Mouse (Mus musculus): ENCODE results near the gene Gm5134. TPM values are rescaled to one million over a fixed set of nuclear protein-coding genes. Genes with fewer than 3 reads are reported as not detected.

The Gm5134 gene
- polyA plus RNA-seq (2012; rRNA removed; ENCODE audit: low replicate concordance) = 0.10 TPM in 1 of 2 replicates, not detected in the other

GRCm38 (mm10) chr10:75954381-75954811 lies at the start of gene Gm5134:
Gene Gm5134 (plus strand): TSS chr10:75954514.

DNA sequence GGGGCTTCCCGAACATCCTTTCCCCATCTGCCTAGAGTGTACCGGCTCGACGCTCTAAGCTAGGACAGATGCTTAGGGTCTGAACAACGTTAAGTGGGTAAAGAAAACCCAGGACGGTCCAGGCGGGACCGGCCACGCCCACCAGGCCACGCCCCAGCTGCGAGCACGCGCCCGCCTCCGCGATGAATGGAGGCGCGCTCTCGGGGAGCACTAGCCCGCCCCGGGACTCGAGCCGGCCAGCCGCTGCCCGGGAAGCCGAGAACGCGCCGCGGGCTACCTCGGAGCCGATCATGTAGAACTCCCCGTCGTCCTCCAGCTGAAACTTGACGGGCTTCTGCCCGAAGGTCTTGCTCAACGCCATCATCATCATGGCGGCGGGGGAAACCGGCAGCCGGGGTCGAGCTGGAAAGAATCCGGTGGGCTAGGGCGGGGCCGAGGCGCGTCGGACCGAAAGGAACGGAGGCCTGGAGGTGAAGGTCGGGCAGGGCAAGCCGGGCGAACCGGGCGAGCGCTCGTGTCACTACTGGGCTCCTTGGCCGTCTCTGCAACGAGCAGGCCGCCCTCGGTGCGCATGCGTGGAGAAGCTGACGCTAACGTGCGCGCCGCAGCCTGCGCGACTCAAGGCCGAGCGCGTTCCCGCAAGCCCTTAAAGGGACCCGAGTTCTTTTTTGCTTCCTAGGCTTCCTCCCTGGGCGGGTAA lies 33.1 kb upstream of the Gm5134 start, which contains the start of gene Smarcb1:
Smarcb1 (minus strand) TSS at position 592 of the 700 bp plus-strand sequence.

GRCm38 (mm10) chr10:75932891-75933290 lies 21.4 kb upstream of the Gm5134 start, which contains the start of gene Chchd10:
Gene Chchd10 (plus strand): TSS chr10:75933130.

DNA sequence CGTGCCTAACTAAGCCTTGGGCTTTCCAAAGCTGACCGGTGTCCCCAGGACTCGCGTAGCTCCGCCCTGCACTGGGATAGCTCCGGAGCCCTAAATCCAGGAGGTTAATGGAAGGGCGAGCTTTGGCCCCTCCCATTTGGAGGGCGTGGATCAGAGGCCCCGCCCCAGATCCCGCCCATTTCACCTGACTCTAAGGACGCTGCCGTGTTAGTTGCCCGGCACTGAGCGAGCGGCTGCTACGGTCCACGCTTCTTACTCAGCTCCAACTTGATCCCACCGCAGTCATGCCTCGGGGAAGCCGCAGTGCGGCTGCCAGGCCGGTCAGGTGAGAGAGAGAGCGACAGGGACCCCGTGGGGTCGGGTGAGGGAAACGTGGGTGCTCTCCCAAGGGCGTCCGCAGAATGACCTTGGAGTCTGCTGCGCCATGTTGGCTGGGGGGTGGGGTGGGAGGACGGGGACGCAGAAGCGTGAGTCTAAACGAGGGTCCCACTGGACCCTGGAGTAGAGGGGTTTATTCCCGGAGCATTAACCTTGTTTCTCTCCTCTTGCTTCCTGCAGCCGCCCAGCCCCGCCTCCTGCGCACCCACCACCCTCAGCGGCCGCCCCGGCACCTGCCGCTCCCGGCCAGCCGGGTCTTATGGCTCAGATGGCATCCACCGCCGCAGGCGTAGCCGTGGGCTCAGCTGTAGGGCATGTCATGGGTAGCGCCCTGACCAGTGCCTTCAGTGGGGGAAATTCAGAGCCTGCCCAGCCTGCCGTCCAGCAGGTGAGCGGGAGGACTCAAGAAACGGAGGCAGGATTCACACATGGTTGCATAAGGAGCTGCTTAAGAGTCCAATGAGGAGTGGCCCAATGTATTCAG lies 18.4 kb upstream of the Gm5134 start, which contains the start of gene Mmp11:
Mmp11 (minus strand) TSS at position 817 of the 862 bp plus-strand sequence.

DNA sequence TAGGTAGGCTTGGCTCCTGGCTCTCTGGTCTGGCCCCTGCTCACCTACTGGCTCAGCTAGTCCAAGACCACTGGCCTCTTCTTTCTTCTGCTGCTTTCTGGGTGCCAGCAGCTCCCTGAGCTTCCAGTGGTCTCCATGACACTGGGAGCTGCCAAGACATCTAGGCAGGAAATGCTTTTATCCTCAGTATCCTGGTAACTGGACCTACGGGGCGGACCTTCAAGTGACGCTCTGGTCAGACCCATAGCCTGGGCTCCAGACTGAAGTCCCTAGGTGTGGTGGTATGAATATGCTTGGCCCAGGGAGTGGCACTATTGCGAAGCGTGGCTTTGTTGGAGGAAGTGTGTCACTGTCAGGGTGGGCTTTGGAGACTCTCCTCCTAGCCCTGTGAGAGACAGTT lies 13.8 kb upstream of the Gm5134 start, which contains the start of gene Gm867:
Gm867 (minus strand) TSS at position 153 of the 400 bp plus-strand sequence.

DNA sequence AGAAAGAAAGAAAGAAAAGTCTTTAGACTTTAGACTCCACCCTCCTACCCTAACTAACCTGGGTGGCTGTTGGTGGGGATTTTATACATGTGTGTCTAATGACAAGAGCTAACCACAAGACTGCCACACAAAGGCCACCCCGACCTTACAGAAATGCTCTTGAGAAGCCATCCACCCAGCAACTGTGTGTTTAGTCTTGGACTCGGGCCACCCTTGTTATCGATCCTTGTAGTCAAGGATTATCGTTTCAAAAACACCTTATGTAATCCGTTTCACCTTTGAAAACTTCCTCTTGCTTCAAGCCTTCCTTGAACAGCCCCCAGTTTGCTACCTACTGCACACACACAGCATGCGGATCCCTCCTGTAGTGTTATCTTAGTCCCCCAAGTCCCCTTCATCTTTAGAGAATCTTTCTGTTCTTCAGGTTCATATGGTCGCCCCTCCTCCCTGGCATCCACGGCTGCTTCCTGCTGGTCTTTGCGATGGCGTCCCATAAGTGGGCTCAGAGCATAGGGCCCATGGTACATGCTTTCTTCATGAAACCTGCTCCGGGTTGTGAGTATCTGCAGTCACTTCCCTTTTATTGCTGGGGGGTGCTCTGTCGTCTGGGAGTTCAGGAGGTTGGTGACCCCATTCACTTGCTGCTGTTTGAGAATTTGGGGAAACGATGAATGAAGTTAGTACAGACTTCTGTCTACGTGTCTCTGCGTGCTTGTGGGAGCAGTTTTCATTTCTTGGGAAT lies 11.4 kb upstream of the Gm5134 start, which contains the start of gene Vpreb3:
Vpreb3 (plus strand) TSS at position 322 of the 742 bp plus-strand sequence.

GRCm38 (mm10) chr10:76032402-76033118 lies 78.2 kb downstream of the Gm5134 start, which contains the start of gene Zfp280b:
Gene Zfp280b (plus strand): TSS chr10:76032650.

Other genes with a start within 250 kb of the Gm5134 start
- gene Cabin1, start 190.2 kb upstream of the Gm5134 start, polyA plus RNA-seq (2012; rRNA removed; ENCODE audit: low replicate concordance) = 33.4 and 65.4 TPM in 2 replicates
- gene Ddt, start 181.1 kb upstream of the Gm5134 start, polyA plus RNA-seq (2012; rRNA removed; ENCODE audit: low replicate concordance) = 98.3 and 207 TPM in 2 replicates
- 0.21 and 0.37 TPM in 2 replicates for gene Gm20441, start 173.6 kb upstream of the Gm5134 start, polyA plus RNA-seq (2012; rRNA removed; ENCODE audit: low replicate concordance)
- gene Gstt3, start 173.1 kb upstream of the Gm5134 start, polyA plus RNA-seq (2012; rRNA removed; ENCODE audit: low replicate concordance) = 27.3 and 28.0 TPM in 2 replicates
- gene Gstt1, start 155.9 kb upstream of the Gm5134 start, polyA plus RNA-seq (2012; rRNA removed; ENCODE audit: low replicate concordance) = 113 and 180 TPM in 2 replicates
- 0.17 TPM in 1 of 2 replicates, not detected in the other for gene Gstt4, start 132.0 kb upstream of the Gm5134 start, polyA plus RNA-seq (2012; rRNA removed; ENCODE audit: low replicate concordance)
- gene Gstt2, start 117.1 kb upstream of the Gm5134 start, polyA plus RNA-seq (2012; rRNA removed; ENCODE audit: low replicate concordance) = 163 and 231 TPM in 2 replicates
- gene Mif, start 94.3 kb upstream of the Gm5134 start, polyA plus RNA-seq (2012; rRNA removed; ENCODE audit: low replicate concordance) = 463 and 1,518 TPM in 2 replicates
- gene Derl3, start 61.1 kb upstream of the Gm5134 start, polyA plus RNA-seq (2012; rRNA removed; ENCODE audit: low replicate concordance) = 5.6 and 9.5 TPM in 2 replicates
- 49.5 and 67.8 TPM in 2 replicates for gene Smarcb1, start 32.9 kb upstream of the Gm5134 start, polyA plus RNA-seq (2012; rRNA removed; ENCODE audit: low replicate concordance)
- gene Chchd10, start 21.4 kb upstream of the Gm5134 start, polyA plus RNA-seq (2012; rRNA removed; ENCODE audit: low replicate concordance) = 285 and 313 TPM in 2 replicates
- 59.5 and 159 TPM in 2 replicates for gene Mmp11, start 18.0 kb upstream of the Gm5134 start, polyA plus RNA-seq (2012; rRNA removed; ENCODE audit: low replicate concordance)
- 0.54 and 0.87 TPM in 2 replicates for gene Gm867, start 13.8 kb upstream of the Gm5134 start, polyA plus RNA-seq (2012; rRNA removed; ENCODE audit: low replicate concordance)
- 0.40 and 1.9 TPM in 2 replicates for gene Vpreb3, start 11.5 kb upstream of the Gm5134 start, polyA plus RNA-seq (2012; rRNA removed; ENCODE audit: low replicate concordance)
- 4.9 and 8.6 TPM in 2 replicates for gene Zfp280b, start 78.1 kb downstream of the Gm5134 start, polyA plus RNA-seq (2012; rRNA removed; ENCODE audit: low replicate concordance)
- not detected in 2 replicates for gene Slc5a4b, start 156.4 kb downstream of the Gm5134 start, polyA plus RNA-seq (2012; rRNA removed; ENCODE audit: low replicate concordance)
- not detected in 2 replicates for gene Slc5a4a, start 192.9 kb downstream of the Gm5134 start, polyA plus RNA-seq (2012; rRNA removed; ENCODE audit: low replicate concordance)